Mouse (Mus musculus): ENCODE data around the gene Fam228a. TPM values are rescaled to one million over a fixed set of nuclear protein-coding genes. Genes with fewer than 3 reads are reported as not detected.
"Not testable (repeated sequence)": the region's sequence is repeated elsewhere in the genome, so short reads cannot be mapped to it uniquely, and the experiment has no call there.

Gene Fam228a
- polyA plus RNA-seq, 1 experiment from 2014 or later = 1.7 TPM

DNA sequence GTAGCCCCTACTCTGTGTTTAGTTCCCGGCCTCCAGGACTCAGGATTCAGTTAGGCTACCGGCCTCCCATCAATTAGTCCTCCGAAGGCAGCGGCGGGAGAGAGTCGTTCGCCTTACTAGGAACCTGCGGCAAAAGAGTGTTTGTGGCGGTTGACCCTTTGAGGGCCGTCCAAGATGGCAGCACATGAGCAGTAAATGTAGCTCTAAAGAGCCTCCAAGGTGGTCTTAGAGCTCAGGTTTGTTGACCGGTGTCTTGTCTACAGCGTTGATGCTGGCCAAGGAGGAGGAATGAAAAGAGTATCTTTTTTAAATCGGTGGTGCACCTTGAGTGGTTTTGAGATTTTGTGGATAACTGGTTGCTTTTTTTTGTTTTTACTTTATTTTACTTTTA is 31.1 kb upstream of the Fam228a start:
- Histone ChIP-seq H3K27ac (ENCODE audit: low read depth, low read length) (peak overlapping the region; percentile 93), H3K27me3 (ENCODE audit: control insufficient read depth, insufficient read depth, low read length) (no peaks in the 10 kb centered on the region), H3K4me3 (ENCODE audit: low read depth, low read length) (peak overlapping the region; percentile 49), H3K4me1 (ENCODE audit: control insufficient read depth, insufficient read depth, low read length) (no peaks in the 10 kb centered on the region), H3K9me3 (ENCODE audit: control insufficient read depth, low read length) (no peaks in the 10 kb centered on the region), H3K9ac (replicated peaks; ENCODE audit: low read depth, low read length) (peak overlapping the region; percentile 74), H3K36me3 (ENCODE audit: control insufficient read depth, insufficient read depth, low read length) (no peaks in the 10 kb centered on the region), H3K4me2 (ENCODE audit: low read depth, low read length) (peak overlapping the region; percentile 54)
- 16% methylated on average over 13 of the region's 13 CpGs for WGBS
- peak; percentile 65 for ATAC-seq (ENCODE audit: low read depth)

DNA sequence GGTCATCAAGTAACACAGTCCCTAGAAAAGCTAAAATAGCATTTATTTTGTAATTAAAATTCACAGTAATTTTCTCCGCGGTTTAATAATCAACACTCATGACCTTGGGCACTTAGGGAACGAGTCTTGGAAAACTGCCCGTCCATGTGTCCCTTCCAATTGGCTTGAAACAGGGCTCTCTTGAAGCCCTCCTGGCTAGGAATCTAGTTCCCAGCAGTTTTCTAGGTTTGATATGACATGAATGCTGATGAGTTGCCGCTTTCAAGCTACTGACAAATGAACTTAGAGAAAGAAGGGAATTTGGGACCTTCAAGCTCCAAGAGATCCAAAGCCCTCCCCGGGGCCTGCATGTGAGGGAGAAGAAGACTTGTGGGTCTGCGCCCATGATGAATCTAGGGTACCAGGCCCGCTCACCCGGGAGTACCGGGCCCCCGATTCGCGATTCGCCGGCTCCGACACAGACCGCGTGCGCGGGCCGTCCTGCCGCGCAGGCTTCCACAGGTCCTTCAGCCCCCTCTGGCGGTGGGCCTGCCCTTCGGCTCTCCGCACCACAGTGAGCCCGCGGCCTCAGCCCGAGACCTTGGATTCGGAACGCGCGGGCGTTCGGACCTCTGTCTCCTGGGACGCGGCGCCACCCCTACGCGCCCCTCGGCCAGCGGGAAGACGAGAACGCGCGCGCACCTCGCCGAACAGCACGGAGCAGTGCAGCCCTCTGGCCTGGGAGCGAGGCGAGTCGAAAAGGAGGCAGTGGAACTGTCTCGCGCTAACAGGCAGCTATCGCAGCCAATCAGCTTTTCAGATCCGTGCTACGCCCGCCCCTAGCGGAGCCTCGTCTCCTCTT is 30.5 kb upstream of the Fam228a start, which contains the start of the genes Pfn4 and Fam228b:
TSS of gene Pfn4 (plus strand) at position 531 of the 841 bp plus-strand sequence.
TSS of gene Fam228b (minus strand) at position 776 of the 841 bp plus-strand sequence.
- ATAC-seq (ENCODE audit: low read depth) = peak; percentile 100
- Histone ChIP-seq H3K4me1 (ENCODE audit: control insufficient read depth, insufficient read depth, low read length) (no peaks in the 10 kb centered on the region), H3K9ac (replicated peaks; ENCODE audit: low read depth, low read length) (peak within 1 kb of the TSS; percentile 74), H3K27ac (ENCODE audit: low read depth, low read length) (peak within 1 kb of the TSS; percentile 93), H3K4me3 (ENCODE audit: low read depth, low read length) (peak within 1 kb of the TSS; percentile 49), H3K9me3 (ENCODE audit: control insufficient read depth, low read length) (no peaks in the 10 kb centered on the region), H3K27me3 (ENCODE audit: control insufficient read depth, insufficient read depth, low read length) (no peaks in the 10 kb centered on the region), H3K36me3 (ENCODE audit: control insufficient read depth, insufficient read depth, low read length) (no peaks in the 10 kb centered on the region), H3K4me2 (ENCODE audit: low read depth, low read length) (peak within 1 kb of the TSS; percentile 54)
- WGBS = 2% methylated on average over 59 of the region's 61 CpGs

DNA sequence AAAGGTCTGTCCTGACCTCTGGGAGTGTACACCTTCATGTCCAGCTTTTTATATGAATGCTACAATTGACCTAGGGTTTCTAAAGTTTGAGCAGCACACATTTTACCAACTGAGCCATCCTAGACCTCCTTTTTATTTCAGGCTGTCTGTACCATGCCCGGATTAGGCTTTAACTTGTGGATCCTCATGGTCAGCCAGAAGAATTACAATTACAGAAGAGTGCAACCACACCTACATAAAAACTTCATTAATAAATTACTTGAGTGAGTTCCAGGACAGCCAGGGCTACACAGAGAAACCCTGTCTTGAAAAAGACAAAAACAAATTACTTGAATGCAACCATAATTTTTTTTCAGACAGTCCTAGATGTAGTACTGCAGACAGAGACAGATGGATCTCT is 18.8 kb upstream of the Fam228a start:
- Histone ChIP-seq H3K9me3 (ENCODE audit: control insufficient read depth, low read length) (no peaks in the 10 kb centered on the region), H3K4me3 (ENCODE audit: low read depth, low read length) (no peak overlapping the region), H3K4me2 (ENCODE audit: low read depth, low read length) (no peak overlapping the region), H3K27ac (ENCODE audit: low read depth, low read length) (no peak overlapping the region), H3K4me1 (ENCODE audit: control insufficient read depth, insufficient read depth, low read length) (no peaks in the 10 kb centered on the region), H3K36me3 (ENCODE audit: control insufficient read depth, insufficient read depth, low read length) (no peaks in the 10 kb centered on the region), H3K9ac (replicated peaks; ENCODE audit: low read depth, low read length) (no peak overlapping the region), H3K27me3 (ENCODE audit: control insufficient read depth, insufficient read depth, low read length) (no peaks in the 10 kb centered on the region)
- WGBS = 86% methylated on average over 1 of the region's 1 CpGs
- ATAC-seq (ENCODE audit: low read depth) = no peak

DNA sequence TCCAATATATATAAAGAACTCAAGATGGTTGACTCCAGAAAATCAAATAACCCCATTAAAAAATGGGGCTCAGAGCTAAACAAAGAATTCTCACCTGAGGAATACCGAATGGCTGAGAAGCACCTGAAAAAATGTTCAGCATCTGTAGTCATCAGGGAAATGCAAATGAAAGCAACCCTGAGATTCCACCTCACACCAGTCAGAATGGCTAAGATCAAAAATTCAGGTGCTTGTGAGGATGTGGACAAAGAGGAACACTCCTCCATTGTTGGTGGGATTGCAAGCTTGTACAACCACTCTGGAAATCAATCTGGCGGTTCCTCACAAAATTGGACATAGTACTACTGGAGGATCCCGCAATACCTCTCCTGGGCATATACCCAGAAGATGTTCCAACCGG is 16.2 kb upstream of the Fam228a start:
- H3K27me3 ChIP-seq (ENCODE audit: control insufficient read depth, insufficient read depth, low read length); H3K4me1 ChIP-seq (ENCODE audit: control insufficient read depth, insufficient read depth, low read length); H3K9ac ChIP-seq (replicated peaks; ENCODE audit: low read depth, low read length); H3K27ac ChIP-seq (ENCODE audit: low read depth, low read length); H3K9me3 ChIP-seq (ENCODE audit: control insufficient read depth, low read length); H3K36me3 ChIP-seq (ENCODE audit: control insufficient read depth, insufficient read depth, low read length); H3K4me3 ChIP-seq (ENCODE audit: low read depth, low read length); H3K4me2 ChIP-seq (ENCODE audit: low read depth, low read length); ATAC-seq (ENCODE audit: low read depth): not testable (repeated sequence)
- WGBS = 95% methylated on average over 4 of the region's 4 CpGs

DNA sequence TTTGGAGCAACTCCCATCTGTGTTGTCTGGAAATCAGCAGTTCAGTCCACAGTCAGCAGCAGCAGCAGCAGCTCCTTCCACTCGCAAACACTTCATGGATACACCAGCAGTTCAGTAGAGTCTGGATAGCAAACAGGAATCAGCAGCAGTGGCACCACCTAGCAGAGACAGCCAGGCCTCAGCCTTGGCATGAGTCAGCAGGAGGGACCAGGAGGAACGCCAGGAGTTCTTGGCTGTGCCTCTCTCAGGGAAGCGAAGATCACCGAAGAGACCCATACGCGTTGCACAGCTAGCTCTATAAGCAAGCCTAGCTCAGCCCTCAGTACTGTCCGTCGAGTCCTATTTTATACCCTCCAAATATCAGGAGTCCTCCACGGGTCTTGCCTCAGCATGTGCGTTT is 6.3 kb upstream of the Fam228a start:
- H3K36me3 ChIP-seq (ENCODE audit: control insufficient read depth, insufficient read depth, low read length) = no peaks in the 10 kb centered on the region
- no peak for ATAC-seq (ENCODE audit: low read depth)
- no peak overlapping the region for H3K4me3 ChIP-seq (ENCODE audit: low read depth, low read length)
- no peak overlapping the region for H3K27ac ChIP-seq (ENCODE audit: low read depth, low read length)
- no peaks in the 10 kb centered on the region for H3K9me3 ChIP-seq (ENCODE audit: control insufficient read depth, low read length)
- H3K4me1 ChIP-seq (ENCODE audit: control insufficient read depth, insufficient read depth, low read length) = no peaks in the 10 kb centered on the region
- no peak overlapping the region for H3K4me2 ChIP-seq (ENCODE audit: low read depth, low read length)
- 94% methylated on average over 10 of the region's 10 CpGs for WGBS
- no peaks in the 10 kb centered on the region for H3K27me3 ChIP-seq (ENCODE audit: control insufficient read depth, insufficient read depth, low read length)
- H3K9ac ChIP-seq (replicated peaks; ENCODE audit: low read depth, low read length) = no peak overlapping the region

DNA sequence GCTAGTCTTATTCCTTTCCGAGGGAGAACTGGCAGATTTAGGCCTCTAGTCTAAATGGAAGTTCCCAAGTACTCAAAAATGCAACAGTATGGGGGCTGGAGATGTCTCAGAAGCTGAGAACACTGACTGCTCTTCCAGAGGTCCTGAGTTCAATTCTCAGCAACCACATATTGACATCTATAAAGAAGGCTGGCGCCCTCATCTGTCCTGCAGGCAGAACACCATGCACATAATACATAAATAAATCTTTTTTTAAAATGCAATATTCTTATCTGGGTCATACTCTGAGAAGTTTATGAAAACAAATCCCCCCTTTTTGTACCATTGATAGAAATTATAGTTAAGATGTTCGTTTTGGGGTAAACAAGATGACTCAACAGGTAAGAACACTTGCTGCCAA is 4.0 kb upstream of the Fam228a start:
- H3K4me2 ChIP-seq (ENCODE audit: low read depth, low read length) = no peak overlapping the region
- no peaks in the 10 kb centered on the region for H3K27me3 ChIP-seq (ENCODE audit: control insufficient read depth, insufficient read depth, low read length)
- no peak for ATAC-seq (ENCODE audit: low read depth)
- no peak overlapping the region for H3K9ac ChIP-seq (replicated peaks; ENCODE audit: low read depth, low read length)
- no peaks in the 10 kb centered on the region for H3K36me3 ChIP-seq (ENCODE audit: control insufficient read depth, insufficient read depth, low read length)
- no peak overlapping the region for H3K4me3 ChIP-seq (ENCODE audit: low read depth, low read length)
- H3K27ac ChIP-seq (ENCODE audit: low read depth, low read length) = no peak overlapping the region
- H3K4me1 ChIP-seq (ENCODE audit: control insufficient read depth, insufficient read depth, low read length) = no peaks in the 10 kb centered on the region
- WGBS = 89% methylated on average over 3 of the region's 3 CpGs
- no peaks in the 10 kb centered on the region for H3K9me3 ChIP-seq (ENCODE audit: control insufficient read depth, low read length)

DNA sequence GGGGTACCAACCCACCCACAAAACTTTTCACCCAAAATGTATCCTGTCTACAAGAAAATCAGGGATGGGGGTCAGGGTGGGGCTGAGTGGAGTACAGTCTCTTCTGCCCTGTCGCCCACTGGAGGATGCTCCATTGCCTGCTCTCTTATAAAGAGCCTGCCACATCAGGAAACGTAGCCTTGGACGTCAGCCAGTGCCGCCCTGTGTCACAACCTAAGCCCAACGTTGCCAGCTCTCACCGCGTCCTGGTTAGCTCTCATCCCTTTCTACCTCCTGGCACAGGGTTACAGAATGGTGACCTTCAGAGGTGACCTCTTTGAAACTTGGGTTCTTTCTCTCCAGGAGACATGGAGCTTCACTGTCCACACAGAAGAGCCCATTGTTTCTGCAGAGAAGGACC is 2.6 kb upstream of the Fam228a start:
- Histone ChIP-seq H3K27me3 (ENCODE audit: control insufficient read depth, insufficient read depth, low read length) (no peaks in the 10 kb centered on the region), H3K27ac (ENCODE audit: low read depth, low read length) (no peak overlapping the region), H3K9me3 (ENCODE audit: control insufficient read depth, low read length) (no peaks in the 10 kb centered on the region), H3K9ac (replicated peaks; ENCODE audit: low read depth, low read length) (no peak overlapping the region), H3K36me3 (ENCODE audit: control insufficient read depth, insufficient read depth, low read length) (no peaks in the 10 kb centered on the region), H3K4me1 (ENCODE audit: control insufficient read depth, insufficient read depth, low read length) (no peaks in the 10 kb centered on the region), H3K4me2 (ENCODE audit: low read depth, low read length) (no peak overlapping the region), H3K4me3 (ENCODE audit: low read depth, low read length) (no peak overlapping the region)
- ATAC-seq (ENCODE audit: low read depth) = no peak
- 85% methylated on average over 7 of the region's 7 CpGs for WGBS

DNA sequence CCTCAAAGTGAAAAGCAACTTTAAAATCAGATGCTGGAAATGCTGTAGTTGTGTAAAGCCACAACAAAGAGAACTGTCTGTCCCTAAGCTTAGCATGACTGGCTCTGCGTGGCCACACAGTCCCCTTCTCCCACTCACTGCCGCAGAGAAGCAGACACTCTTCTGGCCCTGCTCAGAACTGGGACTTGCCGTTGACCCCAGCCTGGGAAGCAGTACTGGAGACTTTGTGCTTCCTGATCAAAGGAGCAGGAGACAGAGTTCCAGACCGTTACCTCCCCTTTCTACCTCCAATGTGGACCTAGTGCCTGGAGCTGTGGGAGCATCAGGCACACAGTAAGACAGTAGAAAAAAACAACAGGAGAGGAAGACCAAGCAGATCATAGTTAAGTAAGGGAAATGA is 5.9 kb downstream of the Fam228a start:
- H3K9ac ChIP-seq (replicated peaks; ENCODE audit: low read depth, low read length) = no peak overlapping the region
- no peak overlapping the region for H3K4me2 ChIP-seq (ENCODE audit: low read depth, low read length)
- no peak for ATAC-seq (ENCODE audit: low read depth)
- H3K4me3 ChIP-seq (ENCODE audit: low read depth, low read length) = no peak overlapping the region
- H3K27me3 ChIP-seq (ENCODE audit: control insufficient read depth, insufficient read depth, low read length) = no peaks in the 10 kb centered on the region
- no peaks in the 10 kb centered on the region for H3K36me3 ChIP-seq (ENCODE audit: control insufficient read depth, insufficient read depth, low read length)
- 69% methylated on average over 4 of the region's 4 CpGs for WGBS
- H3K9me3 ChIP-seq (ENCODE audit: control insufficient read depth, low read length) = no peaks in the 10 kb centered on the region
- no peaks in the 10 kb centered on the region for H3K4me1 ChIP-seq (ENCODE audit: control insufficient read depth, insufficient read depth, low read length)
- no peak overlapping the region for H3K27ac ChIP-seq (ENCODE audit: low read depth, low read length)

DNA sequence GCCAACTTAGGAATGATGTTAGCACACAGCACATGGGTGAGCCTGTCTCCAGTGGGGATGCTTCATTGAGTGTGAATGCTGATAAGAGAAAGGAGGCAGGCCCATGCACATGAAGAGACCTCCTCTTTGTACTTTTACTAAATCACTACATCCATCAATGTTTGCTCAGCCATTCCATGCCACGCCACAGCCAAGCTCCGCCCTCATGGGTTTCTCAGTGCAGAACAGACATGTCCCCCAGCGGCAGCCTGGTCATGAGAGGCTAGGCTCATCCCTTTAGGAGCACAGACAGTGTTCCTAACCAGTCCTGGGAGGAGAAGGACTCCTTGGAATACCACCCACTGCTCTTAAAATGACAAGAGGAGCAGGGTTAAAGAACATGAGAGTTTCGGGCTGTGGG is 6.6 kb downstream of the Fam228a start:
- no peak for ATAC-seq (ENCODE audit: low read depth)
- Histone ChIP-seq H3K9me3 (ENCODE audit: control insufficient read depth, low read length) (no peaks in the 10 kb centered on the region), H3K4me3 (ENCODE audit: low read depth, low read length) (no peak overlapping the region), H3K36me3 (ENCODE audit: control insufficient read depth, insufficient read depth, low read length) (no peaks in the 10 kb centered on the region), H3K9ac (replicated peaks; ENCODE audit: low read depth, low read length) (no peak overlapping the region), H3K27me3 (ENCODE audit: control insufficient read depth, insufficient read depth, low read length) (no peaks in the 10 kb centered on the region), H3K4me2 (ENCODE audit: low read depth, low read length) (no peak overlapping the region), H3K4me1 (ENCODE audit: control insufficient read depth, insufficient read depth, low read length) (no peaks in the 10 kb centered on the region), H3K27ac (ENCODE audit: low read depth, low read length) (no peak overlapping the region)
- WGBS = 65% methylated on average over 4 of the region's 4 CpGs
